Mouse (Mus musculus) CH12.LX (cell line): ENCODE measurements around the gene Serpinf2. TPM values are rescaled to one million over a fixed set of nuclear protein-coding genes. Genes with fewer than 3 reads are reported as not detected.

Source experiments
- DNase-seq: peaks from one replicate; pipeline ENCODE4 v3.0.0-alpha.2; 2013; ENCODE audit errors: extremely low read depth
- H3K27ac ChIP-seq: 2 replicates; pipeline ENCODE4 v1.5.1; 2012; ENCODE audit warnings: low read depth, mild to moderate bottlenecking, control low read depth, moderate library complexity; ENCODE audit not compliant: insufficient read depth
- H3K27me3 ChIP-seq: replicated peaks from 2 replicates; pipeline ENCODE3; 2012; ENCODE audit warnings: inconsistent platforms
- H3K36me3 ChIP-seq, 2 experiments: replicated peaks in 1 of 2; 2 replicates each; pipeline versions ENCODE3 to v1.6.1; 2012; ENCODE audit warnings: inconsistent platforms in 1 of 2, low read length in 1 of 2, mild to moderate bottlenecking in 1 of 2, mixed read lengths in 1 of 2, moderate library complexity in 1 of 2; ENCODE audit not compliant: control insufficient read depth in 1 of 2, insufficient read depth in 1 of 2
- H3K4me1 ChIP-seq, 2 experiments: 2 replicates each; pipeline ENCODE4 v1.6.1; 2012; ENCODE audit warnings: inconsistent platforms in 1 of 2, moderate library complexity in 1 of 2; ENCODE audit not compliant: insufficient read depth in 2 of 2, control insufficient read depth in 1 of 2
- H3K4me2 ChIP-seq: 2 replicates; pipeline ENCODE4 v1.6.1; 2012; ENCODE audit warnings: low read depth, mild to moderate bottlenecking, control low read depth; ENCODE audit not compliant: poor library complexity, insufficient read depth, severe bottlenecking
- H3K4me3 ChIP-seq, 3 experiments: fragments of 150-350 bp in 1 of 3; sonication (generic) in 1 of 3; replicated peaks in 1 of 3; 2 replicates each; pipeline versions ENCODE3 to v1.5.1; 2011 to 2012; ENCODE audit warnings: low read depth in 2 of 3, low read length in 2 of 3, mild to moderate bottlenecking in 2 of 3, moderate library complexity in 2 of 3, control low read depth in 1 of 3, improper control_type of control experiment in 1 of 3, inconsistent platforms in 1 of 3, mixed read lengths in 1 of 3; ENCODE audit not compliant: poor library complexity in 1 of 3
- H3K79me2 ChIP-seq: replicated peaks from 2 replicates; pipeline ENCODE4 v1.6.1; 2012; ENCODE audit warnings: mild to moderate bottlenecking, moderate library complexity; ENCODE audit not compliant: control insufficient read depth, poor library complexity, insufficient read depth, severe bottlenecking; ENCODE audit errors: extremely low read depth
- H3K9ac ChIP-seq: 2 replicates; pipeline ENCODE4 v1.6.1; 2012; ENCODE audit warnings: low read depth, mild to moderate bottlenecking, control low read depth, moderate library complexity; ENCODE audit not compliant: insufficient read depth
- H3K9me3 ChIP-seq: replicated peaks from 2 replicates; pipeline ENCODE3; 2012; ENCODE audit warnings: low read length, inconsistent platforms, mixed read lengths
- BHLHE40 ChIP-seq: IDR thresholded peaks from 2 replicates; pipeline ENCODE4 v1.6.1; 2011; ENCODE audit warnings: mild to moderate bottlenecking, low read depth, low read length, improper control_type of control experiment
- ELF1 ChIP-seq: IDR thresholded peaks from 2 replicates; pipeline ENCODE4 v1.6.1; 2014; ENCODE audit warnings: low read depth, mild to moderate bottlenecking, inconsistent platforms, low read length, improper control_type of control experiment
- IRF4 ChIP-seq: IDR thresholded peaks from 2 replicates; pipeline ENCODE4 v1.6.1; 2014; ENCODE audit warnings: low read depth, mild to moderate bottlenecking, inconsistent platforms, low read length, improper control_type of control experiment
- KAT2A ChIP-seq: IDR thresholded peaks from 2 replicates; pipeline ENCODE4 v1.6.1; 2012; ENCODE audit warnings: low read length, improper control_type of control experiment, inconsistent platforms; ENCODE audit not compliant: insufficient replicate concordance
- MAFK ChIP-seq: IDR thresholded peaks from 2 replicates; pipeline ENCODE4 v1.6.1; 2011; ENCODE audit warnings: low read length, improper control_type of control experiment; ENCODE audit not compliant: insufficient replicate concordance
- MEF2A ChIP-seq: IDR thresholded peaks from 2 replicates; pipeline ENCODE4 v1.6.1; 2014; ENCODE audit warnings: low read depth, mild to moderate bottlenecking, inconsistent platforms, low read length, improper control_type of control experiment, borderline replicate concordance
- MYC ChIP-seq: IDR thresholded peaks from 2 replicates; pipeline ENCODE4 v1.6.1; 2011; ENCODE audit warnings: low read depth, mild to moderate bottlenecking, improper control_type of control experiment, low read length
- NELFE ChIP-seq: IDR thresholded peaks from 2 replicates; pipeline ENCODE4 v1.6.1; 2011; ENCODE audit warnings: low read depth, low read length, improper control_type of control experiment
- RCOR1 ChIP-seq: conservative IDR thresholded peaks from 2 replicates; pipeline ENCODE4 v1.6.1; 2012; ENCODE audit warnings: low read depth, mild to moderate bottlenecking, inconsistent platforms, low read length, improper control_type of control experiment
- SMC3 ChIP-seq: IDR thresholded peaks from 2 replicates; pipeline ENCODE4 v1.6.1; 2011; ENCODE audit warnings: low read depth, low read length, improper control_type of control experiment
- UBTF ChIP-seq: IDR thresholded peaks from 2 replicates; pipeline ENCODE4 v1.6.1; 2012; ENCODE audit warnings: low read depth, mild to moderate bottlenecking, inconsistent platforms, low read length, improper control_type of control experiment, moderate library complexity
- USF2 ChIP-seq: conservative IDR thresholded peaks from 2 replicates; pipeline ENCODE4 v1.6.1; 2011; ENCODE audit warnings: low read depth, low read length, improper control_type of control experiment
- ZC3H11A ChIP-seq: IDR thresholded peaks from 2 replicates; pipeline ENCODE4 v1.6.1; 2012; ENCODE audit warnings: low read depth, mild to moderate bottlenecking, inconsistent platforms, low read length, improper control_type of control experiment
- ZMIZ1 ChIP-seq: IDR thresholded peaks from 2 replicates; pipeline ENCODE4 v1.6.1; 2012; ENCODE audit warnings: low read depth, mild to moderate bottlenecking, inconsistent platforms, low read length, improper control_type of control experiment
- ZNF384 ChIP-seq: IDR thresholded peaks from 2 replicates; pipeline ENCODE4 v1.6.1; 2012; ENCODE audit warnings: low read depth, low read length, improper control_type of control experiment, inconsistent platforms
- dilution Hi-C: fragments of 300-500 bp; cut with MboI; formaldehyde crosslinking; loops from 2 replicates; pipeline ENCODE4 v1.14.3; 2020; ENCODE audit warnings: low sequenced_read_pairs; ENCODE audit not compliant: extremely low pct_unique_long_range_greater_than_20kb, extremely low pct_ligation_motif_present
- in situ Hi-C: fragments of 300-500 bp; cut with MboI; formaldehyde crosslinking; loops from 3 replicates; pipeline ENCODE4 v1.14.3; 2019; ENCODE audit warnings: low sequenced_read_pairs, low pct_ligation_motif_present, low pct_unique_long_range_greater_than_20kb, mixed read lengths
- polyA plus RNA-seq: library from polyadenylated mRNA; unstranded; fragments of >175 nt; gene quantifications from 2 replicates; pipeline ENCODE4 v1.2.1, GENCODE M21; 2012; ENCODE audit warnings: low read depth; ENCODE audit not compliant: insufficient read length
- total RNA-seq, 2 experiments: library from RNA; depleted of rRNA; stranded (reverse); fragments of 300-350 nt in 1 of 2; fragments of >200 nt in 1 of 2; gene quantifications; 2 replicates each; pipeline ENCODE4 v1.2.3; 2012 to 2014

Gene Serpinf2
- total and polyA plus RNA-seq, 3 experiments: 0.08 to 0.26 TPM; not detected in 1

DNA sequence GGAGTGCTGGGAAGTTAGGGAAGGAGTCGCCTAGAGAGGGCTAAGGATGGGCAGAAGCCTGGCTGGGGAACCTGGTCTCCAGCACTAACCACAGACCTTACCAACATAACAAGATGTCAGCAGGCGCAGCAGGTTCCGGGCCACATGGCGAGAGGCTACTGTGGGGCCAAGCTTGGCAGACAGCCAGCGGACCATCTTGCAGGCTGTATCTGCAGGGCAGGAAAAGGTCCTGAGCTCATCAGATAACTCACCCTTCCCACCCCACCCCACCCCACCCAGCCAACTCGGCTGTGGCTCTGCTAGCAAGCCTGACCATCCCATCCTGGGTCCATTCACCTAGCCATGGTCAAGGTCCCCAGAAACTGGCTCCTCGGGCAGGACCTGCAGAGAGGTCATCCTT lies 10.3 kb upstream of the Serpinf2 start:
- DNase-seq: no peak
- Histone ChIP-seq H3K27me3 (no peaks in the 10 kb centered on the region), H3K79me2 (no peaks in the 10 kb centered on the region), H3K4me3 (no peak overlapping the region), H3K36me3 (peaks cover 56 to 81% of the 10 kb centered on the region in 2 experiments), H3K9ac (no peak overlapping the region), H3K4me2 (no peak overlapping the region), H3K4me1 (peaks cover 13 to 50% of the 10 kb centered on the region in 2 experiments), H3K9me3 (no peaks in the 10 kb centered on the region), H3K27ac (no peak overlapping the region)
- in situ Hi-C loops (no loop called here), dilution Hi-C loops (no loop called here)
- TF ChIP-seq MEF2A (no peak), BHLHE40 (no peak), ELF1 (no peak), ZC3H11A (no peak), KAT2A (no peak), SMC3 (no peak)

DNA sequence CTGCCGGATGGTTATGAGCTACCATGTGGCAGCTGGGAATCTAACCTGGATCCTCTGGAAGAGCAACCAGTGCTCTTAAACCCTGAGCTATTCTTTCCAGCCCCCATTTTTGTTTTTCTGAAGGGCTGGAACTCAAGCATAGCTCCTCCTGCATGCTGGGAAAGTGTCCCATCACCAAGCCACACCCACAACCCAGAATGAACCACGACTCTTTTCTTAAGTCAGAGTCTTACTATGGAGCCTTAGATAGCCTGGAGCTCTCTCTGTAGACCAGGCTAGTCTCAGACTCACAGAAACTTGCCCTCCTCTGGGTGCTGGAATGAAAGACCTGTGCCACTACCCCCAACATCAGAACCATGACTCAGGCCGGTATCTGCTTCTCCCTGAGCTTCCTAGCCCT lies 9.2 kb upstream of the Serpinf2 start:
- dilution Hi-C loops: no loop called here
- Histone ChIP-seq H3K79me2 (no peaks in the 10 kb centered on the region), H3K9me3 (no peaks in the 10 kb centered on the region), H3K9ac (no peak overlapping the region), H3K4me2 (no peak overlapping the region), H3K27ac (no peak overlapping the region), H3K4me3 (no peak overlapping the region), H3K36me3 (peaks cover 67 to 92% of the 10 kb centered on the region in 2 experiments), H3K4me1 (peaks cover 8 to 41% of the 10 kb centered on the region in 2 experiments), H3K27me3 (no peaks in the 10 kb centered on the region)
- TF ChIP-seq IRF4 (no peak), USF2 (no peak), NELFE (no peak), SMC3 (no peak), MYC (no peak), RCOR1 (no peak), KAT2A (no peak), UBTF (no peak), MAFK (no peak), ZMIZ1 (no peak), ZNF384 (no peak), MEF2A (no peak)
- in situ Hi-C loops: no loop called here
- DNase-seq: no peak
